Mouse (Mus musculus) cerebellum, postnatal 36 days (tissue): ENCODE measurements around the gene Nlrp4b.
"Not testable (repeated sequence)": the region's sequence is repeated elsewhere in the genome, so short reads cannot be mapped to it uniquely, and the experiment has no call there.

ENCODE experiments used
- DNase-seq, 2 experiments: peaks; one replicate each; pipeline ENCODE4 v3.0.0; 2021 to 2022; ENCODE audit warnings: mixed read lengths in 2 of 2

The Nlrp4b gene

GRCm38 (mm10) chr7:10687489-10687888, at the start of gene Nlrp4b:
Gene Nlrp4b, plus strand, starts transcription at chr7:10687789.
- no peak for DNase-seq

GRCm38 (mm10) chr7:10754264-10754663, 66.7 kb downstream of the Nlrp4b start, which contains the start of gene Vmn1r71:
Gene Vmn1r71, minus strand, starts transcription at chr7:10754364.
- no peak for DNase-seq

- DNase-seq, result not testable (repeated sequence)
Measured at GRCm38 (mm10) chr7:10757551-10757950, 70.0 kb downstream of the Nlrp4b start.
